Mouse (Mus musculus) stomach, postnatal 0 days (tissue): ENCODE measurements around the gene Il13. TPM values are rescaled to one million over a fixed set of nuclear protein-coding genes. Genes with fewer than 3 reads are reported as not detected.

Source experiments
- ATAC-seq: fragments of 200-750 bp; cut with Nextera tagmentation; 2 replicates; pipeline ENCODE4 v1.8.0; 2017; ENCODE audit not compliant: low FRiP score, low TSS enrichment
- DNase-seq: peaks from one replicate; pipeline ENCODE4 v3.0.0-alpha.2; 2016; ENCODE audit warnings: low spot score
- H3K27ac ChIP-seq: fragments of 300-500 bp; sonication (generic); replicated peaks from 2 replicates; pipeline ENCODE4 v1.5.1; 2014; ENCODE audit warnings: mild to moderate bottlenecking, control low read depth
- H3K27me3 ChIP-seq: fragments of 300-500 bp; sonication (generic); 2 replicates; pipeline ENCODE4 v1.6.1; 2014; ENCODE audit warnings: low read length; ENCODE audit not compliant: control insufficient read depth, insufficient read depth
- H3K36me3 ChIP-seq: fragments of 300-500 bp; sonication (generic); 2 replicates; pipeline ENCODE4 v1.6.1; 2014; ENCODE audit warnings: low read length, mixed read lengths; ENCODE audit not compliant: control insufficient read depth, insufficient read depth
- H3K4me1 ChIP-seq: fragments of 300-500 bp; sonication (generic); replicated peaks from 2 replicates; pipeline ENCODE4 v1.6.1; 2014; ENCODE audit warnings: antibody characterized with exemption; ENCODE audit not compliant: control insufficient read depth, insufficient read depth
- H3K4me2 ChIP-seq: fragments of 300-500 bp; sonication (generic); replicated peaks from 2 replicates; pipeline ENCODE4 v1.6.1; 2014; ENCODE audit warnings: low read depth, mild to moderate bottlenecking, control low read depth, moderate library complexity
- H3K4me3 ChIP-seq: fragments of 300-500 bp; sonication (generic); 2 replicates; pipeline ENCODE4 v1.5.1; 2014; ENCODE audit warnings: low read depth, low read length, control low read depth
- H3K9ac ChIP-seq: fragments of 300-500 bp; sonication (generic); 2 replicates; pipeline ENCODE4 v1.6.1; 2014; ENCODE audit warnings: mild to moderate bottlenecking, low read length, control low read depth, mixed read lengths
- H3K9me3 ChIP-seq: fragments of 300-500 bp; sonication (generic); 2 replicates; pipeline ENCODE4 v1.6.1; 2016; ENCODE audit warnings: low read length; ENCODE audit not compliant: control insufficient read depth
- CTCF ChIP-seq: IDR thresholded peaks from 2 replicates; pipeline ENCODE4 v1.5.1; 2016; ENCODE audit warnings: antibody characterized with exemption, low read depth, mild to moderate bottlenecking, moderate library complexity
- EP300 ChIP-seq: optimal IDR thresholded peaks from 2 replicates; pipeline ENCODE3; 2016; ENCODE audit warnings: antibody characterized with exemption
- WGBS: fragments of 180-500 bp; shearing (Covaris S2); extraction: QIAGEN DNeasy Blood & Tissue Kit; methylation state at CpG from one replicate; pipeline ENCODE4 v1.1.7; 2014; 5-methylcytosine and 5-hydroxymethylcytosine counted together
- polyA plus RNA-seq: library from polyadenylated mRNA; unstranded; fragments of >200 nt; fragmentation: Nextera tagmentation; extraction: Ambion mirVana; gene quantifications from 2 replicates; pipeline ENCODE4 v1.2.1, GENCODE M21; 2015

Il13 gene
- polyA plus RNA-seq, 1 experiment from 2014 or later, result not detected

- no peak for ATAC-seq
- WGBS, result 60% methylated on average over 5 of the region's 5 CpGs
- no peak overlapping the region for H3K4me2 ChIP-seq
- H3K4me1 ChIP-seq, result no peaks in the 10 kb centered on the region
- no peak overlapping the region for H3K9ac ChIP-seq
- H3K27me3 ChIP-seq, result no peaks in the 10 kb centered on the region
- DNase-seq, result no peak
- peaks cover 13% of the 10 kb centered on the region for H3K36me3 ChIP-seq
- no peak overlapping the region for H3K4me3 ChIP-seq
- H3K9me3 ChIP-seq, result no peaks in the 10 kb centered on the region
- TF ChIP-seq EP300, result no peak
- no peak for TF ChIP-seq CTCF
- H3K27ac ChIP-seq, result no peak overlapping the region
Measured at GRCm38 (mm10) chr11:53664091-53664490, 29.6 kb upstream of the Il13 start.

GRCm38 (mm10) chr11:53662794-53663674 is 28.5 kb upstream of the Il13 start:
- Histone ChIP-seq H3K9ac (no peak overlapping the region), H3K9me3 (no peaks in the 10 kb centered on the region), H3K4me2 (no peak overlapping the region), H3K4me3 (no peak overlapping the region), H3K27me3 (no peaks in the 10 kb centered on the region), H3K27ac (no peak overlapping the region), H3K4me1 (no peaks in the 10 kb centered on the region), H3K36me3 (peaks cover 13% of the 10 kb centered on the region)
- TF ChIP-seq CTCF (no peak), EP300 (no peak)
- no peak for ATAC-seq
- 80% methylated on average over 14 of the region's 14 CpGs for WGBS
- no peak for DNase-seq

- ATAC-seq, result no peak
- Histone ChIP-seq H3K27me3 (no peaks in the 10 kb centered on the region), H3K4me1 (no peaks in the 10 kb centered on the region), H3K9ac (no peak overlapping the region), H3K27ac (no peak overlapping the region), H3K4me2 (no peak overlapping the region), H3K36me3 (peaks cover 4% of the 10 kb centered on the region), H3K4me3 (no peak overlapping the region), H3K9me3 (no peaks in the 10 kb centered on the region)
- 81% methylated on average over 6 of the region's 6 CpGs for whole genome bisulfite sequencing
- DNase-seq, result no peak
- TF ChIP-seq EP300, result no peak
- TF ChIP-seq CTCF, result no peak
Measured at GRCm38 (mm10) chr11:53657828-53658227, 23.3 kb upstream of the Il13 start.

GRCm38 (mm10) chr11:53657381-53657780 is 22.9 kb upstream of the Il13 start:
- TF ChIP-seq CTCF, result no peak
- no peak for TF ChIP-seq EP300
- DNase-seq, result no peak
- ATAC-seq, result no peak
- Histone ChIP-seq H3K4me2 (no peak overlapping the region), H3K27ac (no peak overlapping the region), H3K36me3 (peaks cover 4% of the 10 kb centered on the region), H3K4me1 (no peaks in the 10 kb centered on the region), H3K9ac (no peak overlapping the region), H3K27me3 (no peaks in the 10 kb centered on the region), H3K9me3 (no peaks in the 10 kb centered on the region), H3K4me3 (no peak overlapping the region)
- WGBS, result 83% methylated on average over 8 of the region's 8 CpGs

- WGBS, result 54% methylated on average over 9 of the region's 9 CpGs
- DNase-seq, result no peak
- ATAC-seq, result no peak
Measured at GRCm38 (mm10) chr11:53656558-53657202, 22.2 kb upstream of the Il13 start.

GRCm38 (mm10) chr11:53655043-53655442 is 20.5 kb upstream of the Il13 start:
- Histone ChIP-seq H3K4me2 (no peak overlapping the region), H3K4me3 (no peak overlapping the region), H3K27ac (no peak overlapping the region), H3K9ac (no peak overlapping the region), H3K9me3 (no peaks in the 10 kb centered on the region), H3K27me3 (no peaks in the 10 kb centered on the region), H3K4me1 (no peaks in the 10 kb centered on the region), H3K36me3 (peaks cover 6% of the 10 kb centered on the region)
- no peak for TF ChIP-seq CTCF
- no peak for TF ChIP-seq EP300
- 74% methylated on average over 5 of the region's 5 CpGs for WGBS
- DNase-seq, result no peak
- no peak for ATAC-seq

More at GRCm38 (mm10) chr11:53656558-53657202, 22.2 kb upstream of the Il13 start:
- no peak overlapping the region for H3K9ac ChIP-seq
- TF ChIP-seq EP300, result no peak
- TF ChIP-seq CTCF, result no peak
- no peaks in the 10 kb centered on the region for H3K9me3 ChIP-seq
- H3K27me3 ChIP-seq, result no peaks in the 10 kb centered on the region
- no peak overlapping the region for H3K27ac ChIP-seq
- no peak overlapping the region for H3K4me2 ChIP-seq
- no peaks in the 10 kb centered on the region for H3K4me1 ChIP-seq
- H3K4me3 ChIP-seq, result no peak overlapping the region
- H3K36me3 ChIP-seq, result peaks cover 4% of the 10 kb centered on the region
